Mouse (Mus musculus): Measurements from ENCODE around the gene Fam216a.
"Not testable (repeated sequence)": the region's sequence is repeated elsewhere in the genome, so short reads cannot be mapped to it uniquely, and the experiment has no call there.

The Fam216a gene

GRCm38 (mm10) chr5:122319474-122320204 is 52.5 kb downstream of the Fam216a start:
- DNase-seq, result peak; percentile 93

- not testable (repeated sequence) for DNase-seq
Observed at GRCm38 (mm10) chr5:122318976-122319375, 53.2 kb downstream of the Fam216a start.

- peak; percentile 94 for DNase-seq
Observed at GRCm38 (mm10) chr5:122318100-122318499, 54.1 kb downstream of the Fam216a start.

- DNase-seq, result no peak
Observed at GRCm38 (mm10) chr5:122317329-122318045, 54.7 kb downstream of the Fam216a start.

GRCm38 (mm10) chr5:122314966-122315667 is 57.0 kb downstream of the Fam216a start:
- peak; percentile 100 for DNase-seq
